Mouse (Mus musculus) E14TG2a.4 (cell line): ENCODE data around the gene Gm20388.
A peak's percentile ranks its signal among the peaks of the same experiment; 100 is the strongest.

Source experiments
- H3K27me3 ChIP-seq: 2 replicates; pipeline ENCODE4 v1.6.1; 2014; ENCODE audit warnings: low read length, control low read depth; ENCODE audit not compliant: insufficient read depth
- H3K36me3 ChIP-seq: 2 replicates; pipeline ENCODE4 v1.6.1; 2014; ENCODE audit warnings: low read length, control low read depth; ENCODE audit not compliant: insufficient read depth
- H3K4me1 ChIP-seq: replicated peaks from 2 replicates; pipeline ENCODE4 v1.6.1; 2014; ENCODE audit warnings: low read depth, low read length, control low read depth
- H3K4me3 ChIP-seq: replicated peaks from 2 replicates; pipeline ENCODE4 v1.5.1; 2014; ENCODE audit warnings: mild to moderate bottlenecking, low read length
- H3K9me3 ChIP-seq: 2 replicates; pipeline ENCODE4 v1.6.1; 2014; ENCODE audit warnings: low read length, control low read depth
- CTCF ChIP-seq: conservative IDR thresholded peaks from 2 replicates; pipeline ENCODE4 v1.5.1; 2014; ENCODE audit warnings: low read length
- NANOG ChIP-seq: IDR thresholded peaks from 2 replicates; pipeline ENCODE4 v1.6.1; 2014; ENCODE audit warnings: borderline replicate concordance, low read length, mixed read lengths
- POU5F1 ChIP-seq: IDR thresholded peaks from 2 replicates; pipeline ENCODE4 v1.6.1; 2014; ENCODE audit warnings: low read length, borderline replicate concordance

Gene Gm20388

GRCm38 (mm10) chr8:122149045-122149444, 2238.4 kb downstream of the Gm20388 start:
- peaks cover 7% of the 10 kb centered on the region; the same call in 1 of the 2 replicates for H3K27me3 ChIP-seq
- H3K36me3 ChIP-seq: no peaks in the 10 kb centered on the region
- TF ChIP-seq POU5F1: no peak
- no peak for TF ChIP-seq CTCF
- no peak for TF ChIP-seq NANOG
- peaks cover 13% of the 10 kb centered on the region for H3K4me1 ChIP-seq
- peaks cover 9% of the 10 kb centered on the region; the same call in 1 of the 2 replicates for H3K9me3 ChIP-seq
- no peak overlapping the region for H3K4me3 ChIP-seq

- H3K4me1 ChIP-seq: peaks cover 13% of the 10 kb centered on the region
- peaks cover 7% of the 10 kb centered on the region; the same call in 1 of the 2 replicates for H3K27me3 ChIP-seq
- peaks cover 5% of the 10 kb centered on the region; the same call in 1 of the 2 replicates for H3K9me3 ChIP-seq
- no peaks in the 10 kb centered on the region for H3K36me3 ChIP-seq
- TF ChIP-seq POU5F1 (no peak), CTCF (no peak), NANOG (no peak)
- H3K4me3 ChIP-seq: no peak overlapping the region; the same call in 1 of the 2 replicates
Observed at GRCm38 (mm10) chr8:122149606-122150005, 2239.0 kb downstream of the Gm20388 start.

GRCm38 (mm10) chr8:122151541-122151940, 2240.9 kb downstream of the Gm20388 start:
- Histone ChIP-seq H3K36me3 (no peaks in the 10 kb centered on the region), H3K9me3 (no peaks in the 10 kb centered on the region), H3K27me3 (peaks cover 7% of the 10 kb centered on the region; the same call in 1 of the 2 replicates), H3K4me3 (no peak overlapping the region), H3K4me1 (peaks cover 21% of the 10 kb centered on the region)
- TF ChIP-seq NANOG (no peak), CTCF (no peak), POU5F1 (no peak)

- no peaks in the 10 kb centered on the region for H3K9me3 ChIP-seq
- H3K4me1 ChIP-seq: peaks cover 7% of the 10 kb centered on the region; the same call in 1 of the 2 replicates
- peaks cover 7% of the 10 kb centered on the region; the same call in 1 of the 2 replicates for H3K27me3 ChIP-seq
- H3K36me3 ChIP-seq: no peaks in the 10 kb centered on the region
- TF ChIP-seq CTCF (no peak), POU5F1 (no peak), NANOG (no peak)
- no peak overlapping the region for H3K4me3 ChIP-seq
Observed at GRCm38 (mm10) chr8:122155082-122155643, 2244.5 kb downstream of the Gm20388 start.

- TF ChIP-seq CTCF (no peak), NANOG (no peak), POU5F1 (no peak)
- Histone ChIP-seq H3K4me3 (no peak overlapping the region), H3K36me3 (no peaks in the 10 kb centered on the region), H3K4me1 (peaks cover 7% of the 10 kb centered on the region; the same call in 1 of the 2 replicates), H3K9me3 (no peaks in the 10 kb centered on the region), H3K27me3 (0 out of 2 replicates have a peak, but pooled peaks cover under 1% of the 10 kb centered on the region)
Observed at GRCm38 (mm10) chr8:122155964-122156363, 2245.3 kb downstream of the Gm20388 start.

- no peak for TF ChIP-seq NANOG
- TF ChIP-seq CTCF: no peak
- TF ChIP-seq POU5F1: no peak
- Histone ChIP-seq H3K36me3 (no peaks in the 10 kb centered on the region), H3K27me3 (peaks cover 8% of the 10 kb centered on the region; the same call in 1 of the 2 replicates), H3K4me1 (peaks cover 7% of the 10 kb centered on the region; the same call in 1 of the 2 replicates), H3K9me3 (no peaks in the 10 kb centered on the region), H3K4me3 (no peak overlapping the region)
Observed at GRCm38 (mm10) chr8:122157689-122158088, 2247.0 kb downstream of the Gm20388 start.

GRCm38 (mm10) chr8:122160165-122160564, 2249.5 kb downstream of the Gm20388 start:
- no peaks in the 10 kb centered on the region for H3K36me3 ChIP-seq
- TF ChIP-seq CTCF (no peak), POU5F1 (no peak), NANOG (no peak)
- H3K9me3 ChIP-seq: no peaks in the 10 kb centered on the region
- no peak overlapping the region for H3K4me3 ChIP-seq
- H3K27me3 ChIP-seq: peaks cover 13% of the 10 kb centered on the region; the same call in 1 of the 2 replicates
- peaks cover 6% of the 10 kb centered on the region; the same call in 1 of the 2 replicates for H3K4me1 ChIP-seq

GRCm38 (mm10) chr8:122162992-122163391, 2252.4 kb downstream of the Gm20388 start:
- H3K4me3 ChIP-seq: no peak overlapping the region
- H3K9me3 ChIP-seq: no peaks in the 10 kb centered on the region
- TF ChIP-seq POU5F1: no peak
- TF ChIP-seq NANOG: no peak
- peak; percentile 90 for TF ChIP-seq CTCF
- peaks cover 13% of the 10 kb centered on the region; the same call in 1 of the 2 replicates for H3K27me3 ChIP-seq
- H3K4me1 ChIP-seq: peaks cover 4% of the 10 kb centered on the region; the same call in 1 of the 2 replicates
- H3K36me3 ChIP-seq: no peaks in the 10 kb centered on the region
